Mouse (Mus musculus): Measurements from ENCODE around the gene Prex1. TPM values are rescaled to one million over a fixed set of nuclear protein-coding genes. Genes with fewer than 3 reads are reported as not detected.

The Prex1 gene
- polyA plus RNA-seq, 1 experiment from 2014 or later, result 32.7 TPM

- Histone ChIP-seq H3K27ac (no peak overlapping the region), H3K4me1 (peaks cover 18% of the 10 kb centered on the region), H3K9me3 (replicated peaks) (no peaks in the 10 kb centered on the region), H3K4me3 (no peak overlapping the region), H3K4me2 (no peak overlapping the region), H3K27me3 (no peaks in the 10 kb centered on the region), H3K36me3 (ENCODE audit: poor library complexity, severe bottlenecking) (peaks cover 26% of the 10 kb centered on the region), H3K9ac (no peak overlapping the region)
- 83% methylated on average over 13 of the region's 13 CpGs for WGBS
- ATAC-seq, result no peak
These were observed 12.9 kb downstream of the Prex1 start for GRCm38 (mm10) chr2:166700732-166701131.

- H3K27me3 ChIP-seq, result no peaks in the 10 kb centered on the region
- H3K4me3 ChIP-seq, result no peak overlapping the region
- WGBS, result 56% methylated on average over 8 of the region's 8 CpGs
- ATAC-seq, result no peak
- H3K9ac ChIP-seq, result no peak overlapping the region
- no peak overlapping the region for H3K4me2 ChIP-seq
- H3K9me3 ChIP-seq (replicated peaks), result no peaks in the 10 kb centered on the region
- peaks cover 20% of the 10 kb centered on the region for H3K36me3 ChIP-seq (ENCODE audit: poor library complexity, severe bottlenecking)
- peaks cover 19% of the 10 kb centered on the region for H3K4me1 ChIP-seq
- no peak overlapping the region for H3K27ac ChIP-seq
These were observed 13.5 kb downstream of the Prex1 start for GRCm38 (mm10) chr2:166700116-166700515.

- Histone ChIP-seq H3K27me3 (no peaks in the 10 kb centered on the region), H3K36me3 (ENCODE audit: poor library complexity, severe bottlenecking) (peaks cover 19% of the 10 kb centered on the region), H3K4me3 (no peak overlapping the region), H3K27ac (no peak overlapping the region), H3K9ac (no peak overlapping the region), H3K4me1 (peaks cover 21% of the 10 kb centered on the region), H3K4me2 (no peak overlapping the region), H3K9me3 (replicated peaks) (0 out of 2 replicates have a peak, but pooled peaks cover 1% of the 10 kb centered on the region)
- WGBS, result 96% methylated on average over 5 of the region's 5 CpGs
- ATAC-seq, result no peak
These were observed 14.1 kb downstream of the Prex1 start for GRCm38 (mm10) chr2:166699552-166699951.

- WGBS, result 87% methylated on average over 2 of the region's 2 CpGs
- H3K36me3 ChIP-seq (ENCODE audit: poor library complexity, severe bottlenecking), result peaks cover 10% of the 10 kb centered on the region
- H3K4me1 ChIP-seq, result peaks cover 40% of the 10 kb centered on the region
- 0 out of 2 replicates have a peak, but pooled peaks cover 8% of the 10 kb centered on the region for H3K9me3 ChIP-seq (replicated peaks)
- H3K27me3 ChIP-seq, result no peaks in the 10 kb centered on the region
- H3K4me2 ChIP-seq, result no peak overlapping the region
- H3K27ac ChIP-seq, result no peak overlapping the region
- no peak for ATAC-seq
- no peak overlapping the region for H3K4me3 ChIP-seq
- no peak overlapping the region for H3K9ac ChIP-seq
These were observed 19.0 kb downstream of the Prex1 start for GRCm38 (mm10) chr2:166694616-166695015.

GRCm38 (mm10) chr2:166693394-166693793 lies 20.2 kb downstream of the Prex1 start:
- H3K4me2 ChIP-seq, result no peak overlapping the region
- no peak for ATAC-seq
- peaks cover 10% of the 10 kb centered on the region for H3K36me3 ChIP-seq (ENCODE audit: poor library complexity, severe bottlenecking)
- 0 out of 2 replicates have a peak, but pooled peaks cover 8% of the 10 kb centered on the region for H3K9me3 ChIP-seq (replicated peaks)
- WGBS, result 91% methylated on average over 4 of the region's 4 CpGs
- H3K9ac ChIP-seq, result no peak overlapping the region
- H3K27me3 ChIP-seq, result no peaks in the 10 kb centered on the region
- no peak overlapping the region for H3K4me3 ChIP-seq
- no peak overlapping the region; the same call in 1 of the 2 replicates for H3K27ac ChIP-seq
- peaks cover 43% of the 10 kb centered on the region for H3K4me1 ChIP-seq

- Histone ChIP-seq H3K27ac (peak overlapping the region; percentile 80), H3K4me3 (no peak overlapping the region), H3K27me3 (no peaks in the 10 kb centered on the region), H3K9ac (no peak overlapping the region), H3K4me1 (peaks cover 46% of the 10 kb centered on the region), H3K9me3 (replicated peaks) (0 out of 2 replicates have a peak, but pooled peaks cover 8% of the 10 kb centered on the region), H3K4me2 (peak overlapping the region; percentile 13; the same call in 1 of the 2 replicates), H3K36me3 (ENCODE audit: poor library complexity, severe bottlenecking) (peaks cover 10% of the 10 kb centered on the region)
- 48% methylated on average over 23 of the region's 23 CpGs for WGBS
- ATAC-seq, result peak; percentile 84
These were observed 21.8 kb downstream of the Prex1 start for GRCm38 (mm10) chr2:166691602-166692509.

GRCm38 (mm10) chr2:166686917-166687316 lies 26.7 kb downstream of the Prex1 start:
- H3K9me3 ChIP-seq (replicated peaks), result no peaks in the 10 kb centered on the region
- peaks cover 63% of the 10 kb centered on the region for H3K4me1 ChIP-seq
- no peak for ATAC-seq
- H3K9ac ChIP-seq, result no peak overlapping the region
- no peaks in the 10 kb centered on the region for H3K27me3 ChIP-seq
- H3K27ac ChIP-seq, result peak overlapping the region; percentile 55
- H3K36me3 ChIP-seq (ENCODE audit: poor library complexity, severe bottlenecking), result no peaks in the 10 kb centered on the region
- no peak overlapping the region for H3K4me3 ChIP-seq
- WGBS, result 39% methylated on average over 6 of the region's 6 CpGs
- no peak overlapping the region for H3K4me2 ChIP-seq

GRCm38 (mm10) chr2:166685824-166686223 lies 27.8 kb downstream of the Prex1 start:
- H3K36me3 ChIP-seq (ENCODE audit: poor library complexity, severe bottlenecking), result no peaks in the 10 kb centered on the region
- H3K27ac ChIP-seq, result peak overlapping the region; percentile 68; the same call in 1 of the 2 replicates
- H3K4me3 ChIP-seq, result no peak overlapping the region
- H3K27me3 ChIP-seq, result no peaks in the 10 kb centered on the region
- ATAC-seq, result peak; percentile 78
- H3K4me2 ChIP-seq, result no peak overlapping the region
- no peaks in the 10 kb centered on the region for H3K9me3 ChIP-seq (replicated peaks)
- H3K9ac ChIP-seq, result no peak overlapping the region
- peaks cover 60% of the 10 kb centered on the region for H3K4me1 ChIP-seq
- WGBS, result 76% methylated on average over 8 of the region's 8 CpGs

GRCm38 (mm10) chr2:166683885-166684544 lies 29.6 kb downstream of the Prex1 start:
- Histone ChIP-seq H3K36me3 (ENCODE audit: poor library complexity, severe bottlenecking) (no peaks in the 10 kb centered on the region), H3K27ac (peak overlapping the region; percentile 54), H3K27me3 (no peaks in the 10 kb centered on the region), H3K4me2 (0 out of 2 replicates have a peak overlapping the region, but pooled peaks have one; percentile 0), H3K9me3 (replicated peaks) (no peaks in the 10 kb centered on the region), H3K4me1 (peaks cover 67% of the 10 kb centered on the region), H3K4me3 (no peak overlapping the region), H3K9ac (0 out of 2 replicates have a peak overlapping the region, but pooled peaks have one; percentile 5)
- ATAC-seq, result peak; percentile 16; the same call in 1 of the 2 replicates
- 17% methylated on average over 13 of the region's 13 CpGs for WGBS

GRCm38 (mm10) chr2:166682866-166683265 lies 30.8 kb downstream of the Prex1 start:
- Histone ChIP-seq H3K4me2 (peak overlapping the region; percentile 17), H3K9ac (peak overlapping the region; percentile 34), H3K4me3 (no peak overlapping the region), H3K4me1 (peaks cover 79% of the 10 kb centered on the region), H3K27ac (peak overlapping the region; percentile 52), H3K27me3 (no peaks in the 10 kb centered on the region), H3K9me3 (replicated peaks) (no peaks in the 10 kb centered on the region), H3K36me3 (ENCODE audit: poor library complexity, severe bottlenecking) (no peaks in the 10 kb centered on the region)
- ATAC-seq, result no peak
- whole genome bisulfite sequencing, result 14% methylated on average over 4 of the region's 4 CpGs

- peak; percentile 83 for ATAC-seq
- H3K27me3 ChIP-seq, result no peaks in the 10 kb centered on the region
- H3K9ac ChIP-seq, result peak overlapping the region; percentile 13; the same call in 1 of the 2 replicates
- no peak overlapping the region for H3K4me3 ChIP-seq
- H3K27ac ChIP-seq, result peak overlapping the region; percentile 88
- 5% methylated on average over 13 of the region's 13 CpGs for WGBS
- H3K36me3 ChIP-seq (ENCODE audit: poor library complexity, severe bottlenecking), result no peaks in the 10 kb centered on the region
- peak overlapping the region; percentile 41 for H3K4me2 ChIP-seq
- H3K4me1 ChIP-seq, result peaks cover 90% of the 10 kb centered on the region
- H3K9me3 ChIP-seq (replicated peaks), result no peaks in the 10 kb centered on the region
These were observed 34.5 kb downstream of the Prex1 start for GRCm38 (mm10) chr2:166678959-166679759.

All from forebrain, embryonic 13.5 days (tissue).